Mouse (Mus musculus): Measurements from ENCODE around the gene Hyal1.

DNA sequence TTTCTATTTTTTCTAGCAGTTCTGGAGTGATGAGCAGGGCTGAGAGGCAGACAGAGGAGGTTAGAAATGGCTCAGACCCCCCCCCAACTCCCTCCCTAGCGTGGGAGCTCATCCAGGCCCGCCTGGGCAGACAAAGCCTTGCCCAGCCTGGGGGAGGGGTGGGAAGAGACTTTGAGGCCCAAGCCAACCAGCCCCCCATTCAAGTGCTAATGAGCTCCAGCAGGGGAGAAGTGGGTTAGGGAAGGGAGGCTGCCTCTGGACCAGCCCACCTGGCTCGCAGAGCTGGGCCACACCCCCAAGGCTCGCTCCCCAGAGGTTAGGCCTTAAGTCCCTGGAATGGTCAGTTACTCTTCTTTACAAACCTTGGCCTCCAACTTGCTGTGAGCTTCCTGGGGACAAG lies 53.8 kb downstream of the Hyal1 start:
- TF ChIP-seq CTCF (IDR thresholded peaks at IDR 0.05 in 2 of 3, conservative IDR thresholded peaks at IDR 0.05 in 1 of 3; ENCODE audit: control insufficient read depth in 1 of 3, insufficient read depth in 1 of 3, low read depth in 2 of 3, low read length in 3 of 3, poor library complexity in 1 of 3, severe bottlenecking in 1 of 3) (no peak), JUND (IDR thresholded peaks at IDR 0.05; ENCODE audit: low read depth, low read length) (no peak), CHD1 (IDR thresholded peaks at IDR 0.05; ENCODE audit: low read depth, low read length) (no peak), GATA1 (IDR thresholded peaks at IDR 0.05; ENCODE audit: low read depth, low read length) (no peak), TCF12 (IDR thresholded peaks at IDR 0.05; ENCODE audit: low read depth, low read length) (no peak), ZC3H11A (IDR thresholded peaks at IDR 0.05; ENCODE audit: low read depth, low read length) (no peak), ZMIZ1 (IDR thresholded peaks at IDR 0.05; ENCODE audit: low read depth, low read length) (no peak)

Data from MEL (cell line).